Mouse (Mus musculus): ENCODE results near the gene Zfp966. TPM values are rescaled to one million over a fixed set of nuclear protein-coding genes. Genes with fewer than 3 reads are reported as not detected.
"Not testable (repeated sequence)": the region's sequence is repeated elsewhere in the genome, so short reads cannot be mapped to it uniquely, and the experiment has no call there.

Gene Zfp966
- 8.0 and 13.9 TPM in 2 replicates for total RNA-seq (2012; rRNA removed)
- polyA plus RNA-seq (2012; ENCODE audit: insufficient read depth in 1 of 2, insufficient read length in 2 of 2, low read depth in 1 of 2, low replicate concordance in 2 of 2, missing spikeins in 1 of 2) = 100 to 1,000 TPM in 1 of 2 experiments, 1 to 10 TPM in 1; 9.7 to 774 TPM

DNA sequence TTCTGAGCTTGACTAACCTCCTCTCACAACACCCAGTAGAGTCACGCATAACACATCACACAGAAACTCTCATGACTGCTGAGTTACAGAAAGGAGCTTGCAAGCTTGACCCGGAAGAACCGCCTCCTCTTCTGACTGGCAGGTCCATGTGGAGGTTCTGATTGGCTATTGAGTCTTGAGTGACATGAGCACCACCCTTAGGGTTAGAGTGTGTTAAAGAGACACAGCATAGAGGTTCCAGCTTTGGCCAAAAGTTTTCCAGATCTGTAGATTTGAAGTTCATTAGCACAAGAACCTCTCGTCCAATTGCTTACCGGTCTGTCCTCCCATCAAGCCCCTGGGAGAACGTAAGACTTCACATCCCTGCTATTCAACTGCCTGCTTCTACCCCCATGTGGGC, at the start of gene Zfp966:
Gene Zfp966, minus strand, starts transcription at position 101 of the 400 bp plus-strand sequence.
- H3K4me3 ChIP-seq (ENCODE audit: control insufficient read depth in 1 of 2, insufficient read depth in 1 of 2, low read depth in 2 of 2, low read length in 2 of 2); H3K27ac ChIP-seq (ENCODE audit: control insufficient read depth, low read depth, low read length); H3K79me2 ChIP-seq (ENCODE audit: control insufficient read depth, insufficient read depth, low read length, poor library complexity); H3K4me1 ChIP-seq (ENCODE audit: control insufficient read depth in 1 of 2, insufficient read depth in 2 of 2, low read length in 2 of 2); H3K27me3 ChIP-seq (ENCODE audit: control insufficient read depth in 1 of 2, insufficient read depth in 2 of 2, low read length in 2 of 2); H3K9me3 ChIP-seq (replicated peaks; ENCODE audit: insufficient read depth, low read length); H3K36me3 ChIP-seq (ENCODE audit: control insufficient read depth in 1 of 2, insufficient read depth in 2 of 2, low read length in 2 of 2); H3K9ac ChIP-seq (ENCODE audit: control insufficient read depth, low read depth, low read length, poor library complexity, severe bottlenecking); DNase-seq (ENCODE audit: low read depth, low spot score): not testable (repeated sequence)

DNA sequence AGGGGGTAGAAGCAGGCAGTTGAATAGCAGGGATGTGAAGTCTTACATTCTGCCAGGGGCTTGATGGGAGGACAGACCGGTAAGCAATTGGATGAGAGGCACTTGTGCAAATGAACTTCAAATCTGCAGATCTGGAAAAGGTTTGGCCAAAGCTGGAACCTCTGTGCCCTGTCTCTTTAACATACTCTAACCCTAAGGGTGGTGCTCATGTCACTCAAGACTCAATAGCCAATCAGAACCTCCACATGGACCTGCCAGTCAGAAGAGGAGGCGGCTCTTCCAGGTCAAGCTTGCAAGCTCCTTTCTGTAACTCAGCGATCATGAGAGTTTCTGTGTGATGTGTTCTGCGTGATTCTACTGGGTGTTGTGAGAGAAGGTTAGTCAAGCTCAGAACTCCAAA, 34.1 kb upstream of the Zfp966 start, which contains the start of gene Gm2026:
Gene Gm2026, plus strand, starts transcription at position 301 of the 400 bp plus-strand sequence.
- H3K27me3 ChIP-seq (ENCODE audit: control insufficient read depth in 1 of 2, insufficient read depth in 2 of 2, low read length in 2 of 2); H3K9ac ChIP-seq (ENCODE audit: control insufficient read depth, low read depth, low read length, poor library complexity, severe bottlenecking); H3K4me3 ChIP-seq (ENCODE audit: control insufficient read depth in 1 of 2, insufficient read depth in 1 of 2, low read depth in 2 of 2, low read length in 2 of 2); H3K27ac ChIP-seq (ENCODE audit: control insufficient read depth, low read depth, low read length); H3K36me3 ChIP-seq (ENCODE audit: control insufficient read depth in 1 of 2, insufficient read depth in 2 of 2, low read length in 2 of 2); H3K79me2 ChIP-seq (ENCODE audit: control insufficient read depth, insufficient read depth, low read length, poor library complexity); H3K9me3 ChIP-seq (replicated peaks; ENCODE audit: insufficient read depth, low read length); H3K4me1 ChIP-seq (ENCODE audit: control insufficient read depth in 1 of 2, insufficient read depth in 2 of 2, low read length in 2 of 2); DNase-seq (ENCODE audit: low read depth, low spot score): not testable (repeated sequence)

DNA sequence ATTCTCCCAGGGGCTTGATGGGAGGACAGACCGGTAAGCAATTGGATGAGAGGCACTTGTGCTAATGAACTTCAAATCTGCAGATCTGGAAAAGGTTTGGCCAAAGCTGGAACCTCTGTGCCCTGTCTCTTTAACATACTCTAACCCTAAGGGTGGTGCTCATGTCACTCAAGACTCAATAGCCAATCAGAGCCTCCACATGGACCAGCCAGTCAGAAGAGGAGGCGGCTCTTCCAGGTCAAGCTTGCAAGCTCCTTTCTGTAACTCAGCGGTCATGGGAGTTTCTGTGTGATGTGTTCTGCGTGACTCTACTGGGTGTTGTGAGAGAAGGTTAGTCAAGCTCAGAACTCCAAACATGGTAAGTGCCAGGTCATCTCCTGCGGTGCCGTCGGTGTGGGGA, 61.9 kb downstream of the Zfp966 start, which contains the start of gene Gm6710:
Gene Gm6710, plus strand, starts transcription at position 196 of the 400 bp plus-strand sequence.
- H3K9ac ChIP-seq (ENCODE audit: control insufficient read depth, low read depth, low read length, poor library complexity, severe bottlenecking); H3K9me3 ChIP-seq (replicated peaks; ENCODE audit: insufficient read depth, low read length); H3K4me3 ChIP-seq (ENCODE audit: control insufficient read depth in 1 of 2, insufficient read depth in 1 of 2, low read depth in 2 of 2, low read length in 2 of 2); H3K36me3 ChIP-seq (ENCODE audit: control insufficient read depth in 1 of 2, insufficient read depth in 2 of 2, low read length in 2 of 2); H3K27ac ChIP-seq (ENCODE audit: control insufficient read depth, low read depth, low read length); DNase-seq (ENCODE audit: low read depth, low spot score); H3K27me3 ChIP-seq (ENCODE audit: control insufficient read depth in 1 of 2, insufficient read depth in 2 of 2, low read length in 2 of 2); H3K79me2 ChIP-seq (ENCODE audit: control insufficient read depth, insufficient read depth, low read length, poor library complexity); H3K4me1 ChIP-seq (ENCODE audit: control insufficient read depth in 1 of 2, insufficient read depth in 2 of 2, low read length in 2 of 2): not testable (repeated sequence)

Other genes starting within 250 kb of the Zfp966 start
- not detected in 2 replicates for gene Zfp969, start 227.5 kb downstream of the Zfp966 start, total RNA-seq (2012; rRNA removed)
- 100 to 1,000 TPM in 1 of 2 experiments, not detected in 1; 400 TPM for gene Zfp969, start 227.5 kb downstream of the Zfp966 start, polyA plus RNA-seq (2012; ENCODE audit: insufficient read depth in 1 of 2, insufficient read length in 2 of 2, low read depth in 1 of 2, low replicate concordance in 2 of 2, missing spikeins in 1 of 2)
- gene Gm2007, start 189.6 kb downstream of the Zfp966 start, total RNA-seq (2012; rRNA removed) = not detected in 2 replicates
- 100 to 1,000 TPM in 1 of 2 experiments, not detected in 1; 469 TPM for gene Gm2007, start 189.6 kb downstream of the Zfp966 start, polyA plus RNA-seq (2012; ENCODE audit: insufficient read depth in 1 of 2, insufficient read length in 2 of 2, low read depth in 1 of 2, low replicate concordance in 2 of 2, missing spikeins in 1 of 2)
- gene Gm14288, start 130.0 kb downstream of the Zfp966 start, total RNA-seq (2012; rRNA removed) = 0.49 and 0.92 TPM in 2 replicates
- 10 to 100 TPM in 1 of 2 experiments, not detected in 1; 49.3 TPM for gene Gm14288, start 130.0 kb downstream of the Zfp966 start, polyA plus RNA-seq (2012; ENCODE audit: insufficient read depth in 1 of 2, insufficient read length in 2 of 2, low read depth in 1 of 2, low replicate concordance in 2 of 2, missing spikeins in 1 of 2)
- 2.6 and 3.2 TPM in 2 replicates for gene Gm6710, start 61.9 kb downstream of the Zfp966 start, total RNA-seq (2012; rRNA removed)
- 100 to 1,000 TPM in 1 of 2 experiments, 1 to 10 TPM in 1; 1.5 to 297 TPM for gene Gm6710, start 61.9 kb downstream of the Zfp966 start, polyA plus RNA-seq (2012; ENCODE audit: insufficient read depth in 1 of 2, insufficient read length in 2 of 2, low read depth in 1 of 2, low replicate concordance in 2 of 2, missing spikeins in 1 of 2)
- gene Gm2026, start 34.2 kb upstream of the Zfp966 start, total RNA-seq (2012; rRNA removed) = 6.4 and 8.9 TPM in 2 replicates
- under 1 TPM in 1 of 2 experiments, not detected in 1; 0.36 TPM for gene Gm2026, start 34.2 kb upstream of the Zfp966 start, polyA plus RNA-seq (2012; ENCODE audit: insufficient read depth in 1 of 2, insufficient read length in 2 of 2, low read depth in 1 of 2, low replicate concordance in 2 of 2, missing spikeins in 1 of 2)
- 0.10 TPM in 1 of 2 replicates, not detected in the other for gene Gm2004, start 218.7 kb upstream of the Zfp966 start, total RNA-seq (2012; rRNA removed)
- gene Gm2004, start 218.7 kb upstream of the Zfp966 start, polyA plus RNA-seq (2012; ENCODE audit: insufficient read depth in 1 of 2, insufficient read length in 2 of 2, low read depth in 1 of 2, low replicate concordance in 2 of 2, missing spikeins in 1 of 2) = not detected